Mouse (Mus musculus) heart, embryonic 15.5 days (tissue): ENCODE data around the gene Plod2. TPM values are rescaled to one million over a fixed set of nuclear protein-coding genes. Genes with fewer than 3 reads are reported as not detected.
A peak's percentile ranks its signal among the peaks of the same experiment; 100 is the strongest.

Experiments used
- ATAC-seq: fragments of 200-750 bp; cut with Nextera tagmentation; replicated peaks from 2 replicates; pipeline ENCODE4 v1.8.0; 2017; ENCODE audit warnings: low read depth, moderate TSS enrichment; ENCODE audit not compliant: insufficient number of reproducible peaks, insufficient read depth, low FRiP score
- H3K27ac ChIP-seq: fragments of 300-500 bp; sonication (generic); 2 replicates; pipeline ENCODE4 v1.5.1; 2015; ENCODE audit warnings: mild to moderate bottlenecking, inconsistent platforms
- H3K27me3 ChIP-seq: fragments of 300-500 bp; sonication (generic); 2 replicates; pipeline ENCODE4 v1.6.1; 2015; ENCODE audit warnings: inconsistent platforms
- H3K36me3 ChIP-seq: fragments of 300-500 bp; sonication (generic); 2 replicates; pipeline ENCODE4 v1.6.1; 2015; ENCODE audit warnings: mild to moderate bottlenecking, inconsistent platforms
- H3K4me1 ChIP-seq: fragments of 300-500 bp; sonication (generic); replicated peaks from 2 replicates; pipeline ENCODE4 v1.6.1; 2015; ENCODE audit warnings: inconsistent platforms
- H3K4me2 ChIP-seq: fragments of 300-500 bp; sonication (generic); 2 replicates; pipeline ENCODE4 v1.6.1; 2015; ENCODE audit warnings: inconsistent platforms, mild to moderate bottlenecking, moderate library complexity
- H3K4me3 ChIP-seq: fragments of 300-500 bp; sonication (generic); 2 replicates; pipeline ENCODE4 v1.5.1; 2015; ENCODE audit warnings: mild to moderate bottlenecking, inconsistent platforms
- H3K9ac ChIP-seq: fragments of 300-500 bp; sonication (generic); 2 replicates; pipeline ENCODE4 v1.6.1; 2015; ENCODE audit warnings: mild to moderate bottlenecking, inconsistent platforms
- H3K9me3 ChIP-seq: fragments of 300-500 bp; sonication (generic); replicated peaks from 2 replicates; pipeline ENCODE4 v1.6.1; 2016; ENCODE audit warnings: inconsistent platforms
- whole genome bisulfite sequencing: fragments of 180-500 bp; shearing (Covaris S2); methylation state at CpG from one replicate; pipeline ENCODE4 v1.1.7; 2015; ENCODE audit warnings: mixed read lengths; 5-methylcytosine and 5-hydroxymethylcytosine counted together
- polyA plus RNA-seq: library from polyadenylated mRNA; unstranded; fragments of >200 nt; fragmentation: Nextera tagmentation; extraction: Ambion mirVana; gene quantifications from 2 replicates; pipeline ENCODE4 v1.2.1, GENCODE M21; 2015

Gene Plod2
- polyA plus RNA-seq, 1 experiment from 2014 or later: 33.2 TPM

DNA sequence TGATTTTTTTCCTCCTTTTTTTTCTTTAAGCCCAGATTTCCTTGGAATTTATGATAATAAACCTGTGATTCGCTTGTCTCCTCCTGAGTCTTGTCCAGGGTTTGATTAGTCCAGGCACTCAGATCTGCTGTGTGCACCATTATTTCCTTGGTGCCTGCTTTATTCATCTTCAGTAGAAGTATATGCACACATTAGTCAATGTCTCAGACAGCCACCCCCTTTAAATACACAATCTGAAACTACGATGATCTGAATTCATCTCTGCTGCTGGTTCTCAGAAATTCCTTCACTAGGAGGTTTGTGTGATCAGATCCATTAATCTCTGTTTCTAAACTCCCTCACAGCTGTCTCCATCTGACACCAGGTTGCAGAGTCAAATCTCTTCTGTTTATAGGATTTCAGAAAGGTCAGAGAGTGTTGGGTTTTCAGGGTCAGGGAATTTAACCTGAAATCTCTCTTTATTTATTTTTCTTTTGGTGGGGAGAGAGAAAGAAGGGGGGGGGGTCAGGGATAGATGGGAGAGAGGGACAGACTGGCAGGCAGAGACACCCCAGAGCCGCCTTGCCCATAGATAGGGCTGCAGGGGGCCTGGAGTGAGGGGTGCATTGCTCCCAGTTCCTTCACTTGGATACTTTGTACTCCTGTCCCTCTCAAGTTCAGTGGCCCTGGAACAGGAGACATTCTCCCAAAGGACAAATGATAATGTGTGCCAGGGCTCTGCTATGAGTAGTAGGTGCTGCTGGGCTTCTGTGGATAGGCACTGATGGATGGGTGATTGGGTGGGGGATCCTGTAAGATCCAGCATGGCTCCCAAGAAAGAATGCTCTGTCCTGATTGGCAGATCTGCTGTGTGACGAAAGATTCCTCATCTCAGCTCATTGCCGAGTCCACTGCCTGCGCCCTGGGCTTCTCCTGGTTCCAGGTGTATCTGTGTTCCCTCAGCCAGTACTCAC, 13.3 kb downstream of the Plod2 start:
- H3K4me3 ChIP-seq: no peak overlapping the region
- H3K4me2 ChIP-seq: no peak overlapping the region
- no peaks in the 10 kb centered on the region for H3K9me3 ChIP-seq
- H3K4me1 ChIP-seq: peaks cover 12% of the 10 kb centered on the region
- H3K9ac ChIP-seq: no peak overlapping the region
- ATAC-seq: no peak
- H3K36me3 ChIP-seq: no peaks in the 10 kb centered on the region
- WGBS: 77% methylated on average over 6 of the region's 6 CpGs
- H3K27me3 ChIP-seq: no peaks in the 10 kb centered on the region
- H3K27ac ChIP-seq: no peak overlapping the region

DNA sequence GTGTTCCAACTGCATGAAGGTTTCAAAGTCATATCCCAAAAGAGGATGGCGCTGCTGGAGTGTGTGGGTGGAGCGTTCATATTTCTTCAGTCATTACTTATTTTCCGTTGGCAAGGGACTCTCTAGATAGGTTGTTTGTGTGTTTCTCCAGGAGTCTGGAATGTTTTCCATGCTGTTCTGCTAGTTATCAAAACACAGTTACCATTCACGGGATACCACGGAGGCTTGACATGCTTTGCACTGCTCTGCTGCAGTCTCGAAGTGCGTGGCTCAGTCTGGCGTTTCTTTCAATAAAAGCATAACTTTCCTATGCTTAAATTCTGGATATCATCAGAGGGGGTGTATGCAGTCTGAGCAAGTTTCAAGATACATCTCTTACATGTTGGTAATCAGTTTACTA, 17.7 kb downstream of the Plod2 start:
- H3K9ac ChIP-seq: 0 out of 2 replicates have a peak overlapping the region, but pooled peaks have one; percentile 7
- no peaks in the 10 kb centered on the region for H3K27me3 ChIP-seq
- H3K27ac ChIP-seq: peak overlapping the region; percentile 66
- no peaks in the 10 kb centered on the region for H3K36me3 ChIP-seq
- H3K4me1 ChIP-seq: peaks cover 27% of the 10 kb centered on the region
- no peak overlapping the region for H3K4me3 ChIP-seq
- WGBS: 21% methylated on average over 8 of the region's 8 CpGs
- H3K9me3 ChIP-seq: no peaks in the 10 kb centered on the region
- H3K4me2 ChIP-seq: peak overlapping the region; percentile 39
- ATAC-seq: no peak

DNA sequence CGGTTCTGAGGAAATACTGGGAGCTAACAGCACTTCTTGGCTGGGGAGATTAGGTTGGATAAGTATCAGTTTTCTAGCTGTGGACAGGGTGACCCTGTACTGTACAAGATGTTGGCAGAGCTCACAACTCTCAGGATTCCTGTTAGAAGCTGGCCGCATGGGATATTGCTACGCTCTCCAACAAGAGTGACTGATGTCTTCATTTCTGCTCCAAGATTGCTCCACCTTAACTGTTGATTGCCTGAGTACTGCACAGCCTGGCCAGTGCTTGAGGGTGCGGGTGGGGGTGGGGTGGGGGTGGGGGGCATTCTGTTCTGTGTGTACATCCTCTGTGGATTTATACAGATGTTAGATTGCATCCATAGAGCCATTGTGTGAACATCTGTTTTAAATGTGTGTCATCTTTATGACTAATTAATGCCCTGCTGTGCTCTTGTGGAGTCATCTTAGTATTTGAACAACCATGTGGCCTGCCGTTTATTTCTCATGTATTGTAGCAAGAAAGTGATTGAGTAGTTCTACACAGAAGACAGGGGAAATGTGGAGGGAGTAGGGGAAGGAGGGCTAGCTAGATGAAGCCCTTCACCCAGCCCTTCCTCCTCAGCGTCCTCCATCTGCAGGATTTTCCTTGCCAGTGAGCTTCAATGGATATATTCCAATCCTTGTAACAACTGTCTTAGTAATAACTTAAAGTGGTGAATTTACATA, 19.0 kb downstream of the Plod2 start:
- Histone ChIP-seq H3K27me3 (no peaks in the 10 kb centered on the region), H3K9me3 (no peaks in the 10 kb centered on the region), H3K4me3 (no peak overlapping the region), H3K4me2 (0 out of 2 replicates have a peak overlapping the region, but pooled peaks have one; percentile 6), H3K36me3 (no peaks in the 10 kb centered on the region), H3K4me1 (peaks cover 33% of the 10 kb centered on the region), H3K9ac (no peak overlapping the region), H3K27ac (peak overlapping the region; percentile 21)
- 45% methylated on average over 6 of the region's 6 CpGs for WGBS
- ATAC-seq: 0 out of 2 replicates have a peak, but pooled peaks have one; percentile 35

DNA sequence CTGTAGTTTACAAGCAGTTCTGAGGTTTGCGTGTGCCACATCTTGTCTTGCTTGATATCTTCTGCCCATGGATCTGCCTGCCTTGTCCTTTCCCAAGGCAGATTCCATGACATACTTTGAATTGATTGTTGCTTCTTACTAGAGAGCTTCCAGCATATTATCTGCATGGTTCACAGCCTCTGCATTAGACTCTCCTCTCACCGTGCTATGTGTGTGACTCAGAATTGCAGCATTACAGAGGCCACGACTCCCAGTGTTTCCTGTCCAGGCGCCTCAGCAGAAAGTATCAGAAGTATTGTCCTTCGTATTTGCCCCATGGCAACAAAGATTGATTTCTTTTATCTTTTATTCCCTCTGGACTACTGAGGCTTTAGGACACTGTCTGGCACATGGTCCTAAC, 20.4 kb downstream of the Plod2 start:
- Histone ChIP-seq H3K9me3 (no peaks in the 10 kb centered on the region), H3K4me3 (no peak overlapping the region), H3K4me2 (no peak overlapping the region), H3K36me3 (no peaks in the 10 kb centered on the region), H3K9ac (no peak overlapping the region), H3K27me3 (no peaks in the 10 kb centered on the region), H3K4me1 (peaks cover 42% of the 10 kb centered on the region), H3K27ac (no peak overlapping the region)
- 64% methylated on average over 5 of the region's 5 CpGs for WGBS
- no peak for ATAC-seq

DNA sequence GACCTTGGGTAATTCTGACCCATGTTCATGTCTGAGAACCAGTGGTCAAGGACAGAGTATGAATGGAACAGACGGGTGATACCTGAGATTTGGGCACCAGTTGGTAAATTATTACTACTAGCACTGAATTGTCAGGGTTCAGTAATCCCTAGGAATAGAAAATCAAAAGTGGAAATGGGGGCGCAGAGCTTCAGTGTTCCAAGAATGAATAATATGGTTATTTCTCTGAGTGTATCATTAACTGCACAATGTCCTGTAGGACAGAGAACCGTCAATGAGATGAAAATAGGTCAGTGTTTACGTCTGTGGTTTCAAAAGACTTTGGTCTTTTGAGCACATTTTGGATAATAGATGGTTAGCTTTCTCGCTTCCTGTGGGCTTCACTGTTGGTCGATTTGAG, 21.3 kb downstream of the Plod2 start:
- Histone ChIP-seq H3K36me3 (no peaks in the 10 kb centered on the region), H3K27ac (no peak overlapping the region), H3K27me3 (no peaks in the 10 kb centered on the region), H3K4me1 (peaks cover 47% of the 10 kb centered on the region), H3K4me2 (no peak overlapping the region), H3K9ac (no peak overlapping the region), H3K9me3 (no peaks in the 10 kb centered on the region), H3K4me3 (no peak overlapping the region)
- 85% methylated on average over 6 of the region's 6 CpGs for WGBS
- no peak for ATAC-seq

DNA sequence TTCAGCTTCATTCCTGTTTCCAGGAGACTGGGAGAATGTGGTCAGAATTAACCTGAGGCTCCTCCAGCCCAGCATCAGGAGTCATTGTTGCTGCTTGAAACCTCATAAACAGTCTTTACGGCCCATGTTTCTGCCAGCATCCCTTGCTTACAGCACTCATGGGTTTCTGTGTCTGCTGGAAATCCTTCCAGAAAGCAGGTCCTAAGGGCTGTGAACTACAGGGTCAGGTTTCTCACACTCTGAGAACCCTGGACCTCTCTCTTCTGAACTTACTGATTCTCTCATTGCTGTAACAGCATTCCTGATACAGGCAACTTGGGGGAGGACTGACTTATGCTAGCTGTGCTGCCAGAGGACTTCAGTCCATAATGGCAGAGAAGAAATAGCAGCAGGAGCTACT, 22.4 kb downstream of the Plod2 start:
- H3K4me1 ChIP-seq: peaks cover 44% of the 10 kb centered on the region
- no peaks in the 10 kb centered on the region for H3K27me3 ChIP-seq
- H3K4me3 ChIP-seq: no peak overlapping the region
- no peak overlapping the region for H3K9ac ChIP-seq
- no peak for ATAC-seq
- no peak overlapping the region for H3K4me2 ChIP-seq
- no peak overlapping the region for H3K27ac ChIP-seq
- no peaks in the 10 kb centered on the region for H3K9me3 ChIP-seq
- no peaks in the 10 kb centered on the region for H3K36me3 ChIP-seq
- WGBS: 94% methylated on average over 1 of the region's 1 CpGs

DNA sequence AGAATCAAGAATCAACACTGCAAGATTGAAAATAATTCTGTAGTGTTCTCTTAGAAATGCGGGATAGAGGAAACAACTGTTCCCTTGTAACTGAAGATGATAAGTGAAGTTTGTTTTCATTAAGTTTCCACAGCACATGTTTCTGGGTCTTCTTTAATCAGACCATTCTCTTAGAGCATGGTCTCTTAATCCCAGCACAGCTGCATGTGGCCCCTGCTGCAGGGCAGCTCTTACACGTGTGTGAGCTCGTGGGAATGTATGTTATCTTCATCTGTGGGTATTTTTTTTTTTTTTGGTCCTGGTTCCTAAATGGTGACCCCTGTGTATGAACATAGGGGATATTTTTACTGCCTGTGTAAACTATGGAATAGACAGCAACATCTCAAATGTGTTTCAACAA, 24.2 kb downstream of the Plod2 start:
- H3K9ac ChIP-seq: no peak overlapping the region
- no peak overlapping the region for H3K4me3 ChIP-seq
- peak overlapping the region; percentile 35 for H3K27ac ChIP-seq
- no peaks in the 10 kb centered on the region for H3K9me3 ChIP-seq
- no peak overlapping the region for H3K4me2 ChIP-seq
- no peak for ATAC-seq
- H3K27me3 ChIP-seq: no peaks in the 10 kb centered on the region
- 49% methylated on average over 3 of the region's 3 CpGs for WGBS
- no peaks in the 10 kb centered on the region for H3K36me3 ChIP-seq
- peaks cover 26% of the 10 kb centered on the region for H3K4me1 ChIP-seq

DNA sequence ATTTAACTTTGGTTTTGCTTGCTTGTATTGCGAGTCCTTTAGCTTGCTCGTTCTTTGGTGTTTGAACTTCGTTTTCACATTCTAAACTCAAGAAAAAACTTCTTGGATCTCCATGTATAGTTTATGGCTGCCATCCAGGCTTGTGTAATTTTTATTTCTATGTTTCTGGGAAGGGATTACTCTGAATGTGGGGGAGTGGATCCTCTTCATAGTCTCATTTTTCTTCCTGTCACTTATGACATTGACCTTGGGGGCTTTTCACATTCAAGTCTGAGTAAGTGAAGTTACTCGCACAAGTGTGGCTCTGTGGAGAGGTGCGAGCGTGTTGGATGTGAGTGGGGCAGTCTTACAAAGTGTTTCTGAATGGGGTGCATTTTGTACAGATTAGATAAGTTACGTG, 25.5 kb downstream of the Plod2 start:
- H3K27me3 ChIP-seq: no peaks in the 10 kb centered on the region
- peaks cover 25% of the 10 kb centered on the region for H3K4me1 ChIP-seq
- ATAC-seq: no peak
- no peaks in the 10 kb centered on the region for H3K36me3 ChIP-seq
- no peak overlapping the region for H3K27ac ChIP-seq
- H3K4me2 ChIP-seq: no peak overlapping the region
- no peaks in the 10 kb centered on the region for H3K9me3 ChIP-seq
- WGBS: 45% methylated on average over 7 of the region's 7 CpGs
- H3K9ac ChIP-seq: no peak overlapping the region
- H3K4me3 ChIP-seq: no peak overlapping the region

DNA sequence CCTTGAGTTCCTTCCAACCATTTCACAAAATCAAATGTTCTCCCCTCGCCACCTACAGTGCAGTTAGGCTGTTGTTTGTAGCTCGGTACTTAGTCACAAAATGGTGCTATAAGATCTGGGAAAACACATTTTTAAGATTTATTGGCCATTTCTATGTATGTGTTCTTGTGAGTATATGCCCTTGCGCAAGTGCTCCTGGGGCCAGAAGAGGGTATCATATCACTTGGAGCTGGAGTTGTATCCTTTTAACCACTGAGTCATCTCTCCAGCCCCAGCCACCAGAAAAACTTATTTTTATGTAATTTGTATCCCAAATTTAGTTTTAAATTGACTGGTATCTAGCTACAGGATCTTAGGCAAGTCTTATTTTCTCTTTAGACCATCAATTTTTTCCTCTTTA, 26.8 kb downstream of the Plod2 start:
- no peaks in the 10 kb centered on the region for H3K36me3 ChIP-seq
- no peaks in the 10 kb centered on the region for H3K27me3 ChIP-seq
- ATAC-seq: no peak
- WGBS: 97% methylated on average over 3 of the region's 3 CpGs
- H3K9me3 ChIP-seq: no peaks in the 10 kb centered on the region
- H3K4me1 ChIP-seq: peaks cover 25% of the 10 kb centered on the region
- H3K27ac ChIP-seq: no peak overlapping the region
- no peak overlapping the region for H3K9ac ChIP-seq
- no peak overlapping the region for H3K4me2 ChIP-seq
- H3K4me3 ChIP-seq: no peak overlapping the region

DNA sequence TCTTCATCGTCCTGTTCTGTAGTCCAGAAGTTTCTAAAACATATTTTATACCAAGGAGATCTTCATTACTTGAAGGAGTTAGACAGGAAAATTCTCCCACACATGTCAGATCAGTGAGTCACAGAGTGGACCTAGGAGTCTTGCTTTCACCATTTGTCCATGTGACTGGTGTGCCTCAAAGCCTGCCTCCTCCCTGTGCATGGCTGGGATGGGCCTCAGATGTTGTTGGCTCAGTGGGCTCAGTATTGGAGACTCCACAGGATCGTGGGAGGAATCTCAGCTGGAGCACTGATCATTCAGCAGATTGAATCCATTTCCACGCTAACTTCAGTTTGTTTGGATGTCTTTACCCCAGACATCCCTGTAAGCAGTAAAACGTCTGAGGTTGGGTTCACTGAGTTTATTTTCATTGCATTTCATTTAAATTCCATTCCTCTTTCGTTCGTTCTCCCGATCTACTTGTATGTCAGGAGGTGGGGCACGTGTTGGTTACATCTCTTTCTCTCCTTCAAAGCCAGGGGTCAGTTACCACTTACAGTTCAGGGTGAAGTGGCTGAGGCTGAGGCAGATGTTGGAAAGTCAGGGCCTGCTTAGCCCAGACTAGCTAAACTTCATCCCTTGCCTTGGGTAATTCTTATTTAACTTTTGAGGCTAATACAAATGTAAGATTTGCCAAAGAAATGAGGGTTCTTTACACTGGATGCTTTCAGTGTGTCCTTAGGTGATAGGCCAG, 30.5 kb downstream of the Plod2 start:
- no peaks in the 10 kb centered on the region for H3K36me3 ChIP-seq
- no peak for ATAC-seq
- peaks cover 4% of the 10 kb centered on the region for H3K4me1 ChIP-seq
- H3K4me3 ChIP-seq: no peak overlapping the region
- H3K4me2 ChIP-seq: no peak overlapping the region
- no peaks in the 10 kb centered on the region for H3K9me3 ChIP-seq
- no peaks in the 10 kb centered on the region for H3K27me3 ChIP-seq
- no peak overlapping the region for H3K27ac ChIP-seq
- H3K9ac ChIP-seq: no peak overlapping the region
- 68% methylated on average over 8 of the region's 8 CpGs for WGBS

DNA sequence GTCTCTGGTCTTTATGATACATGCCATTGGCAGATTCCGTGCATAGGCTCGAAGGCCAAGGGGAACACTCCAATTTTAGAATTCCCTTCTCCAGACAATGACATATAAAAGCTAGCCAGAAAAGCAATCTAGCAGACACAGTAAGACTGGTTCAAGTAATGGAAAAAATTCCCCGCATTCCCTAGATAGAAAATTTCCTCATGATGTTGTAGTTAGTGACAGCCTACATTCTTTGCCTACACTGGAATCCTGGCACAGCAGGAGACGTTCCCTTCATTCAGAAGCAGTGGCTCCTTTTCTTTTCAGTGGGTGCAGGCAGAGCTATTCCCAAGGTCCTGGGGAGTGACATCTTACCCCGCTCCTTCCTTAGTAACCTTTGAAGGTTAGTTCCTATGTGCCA, 41.9 kb downstream of the Plod2 start:
- H3K4me3 ChIP-seq: no peak overlapping the region
- peaks cover 13% of the 10 kb centered on the region for H3K4me1 ChIP-seq
- H3K9me3 ChIP-seq: no peaks in the 10 kb centered on the region
- H3K27me3 ChIP-seq: no peaks in the 10 kb centered on the region
- no peak overlapping the region for H3K9ac ChIP-seq
- peaks cover 13% of the 10 kb centered on the region for H3K36me3 ChIP-seq
- ATAC-seq: no peak
- 30% methylated on average over 5 of the region's 5 CpGs for WGBS
- no peak overlapping the region for H3K4me2 ChIP-seq
- H3K27ac ChIP-seq: peak overlapping the region; percentile 55
